Mouse (Mus musculus): Measurements from ENCODE around the gene Tspan1. TPM values are rescaled to one million over a fixed set of nuclear protein-coding genes. Genes with fewer than 3 reads are reported as not detected.
A peak's percentile ranks its signal among the peaks of the same experiment; 100 is the strongest.

Tspan1 gene
- polyA plus RNA-seq (2012; rRNA removed) = 30.5 and 34.8 TPM in 2 replicates

DNA sequence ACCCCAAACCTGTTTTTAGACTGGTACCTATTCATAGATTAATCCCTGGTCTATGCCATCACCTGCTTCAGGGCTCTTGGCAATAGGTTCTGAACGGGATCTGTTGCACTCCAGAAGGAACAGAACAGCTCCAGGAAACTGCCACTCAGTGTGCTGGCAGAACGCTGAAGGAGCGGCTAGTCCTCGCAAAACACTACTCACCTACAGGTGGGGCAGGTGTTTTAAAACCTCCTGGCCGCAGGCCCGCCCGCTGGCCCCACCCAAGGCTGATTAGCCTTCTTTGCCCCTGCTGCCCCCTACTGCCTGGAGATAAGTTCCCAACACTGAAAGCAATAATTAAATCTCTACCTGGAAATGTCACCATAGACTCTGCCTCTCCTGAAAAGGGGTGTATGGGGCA is at the start of gene Tspan1:
Tspan1 (minus strand) TSS at position 198 of the 400 bp plus-strand sequence.
- TF ChIP-seq CTCF (IDR thresholded peaks at IDR 0.05; ENCODE audit: extremely low read depth, insufficient read length, insufficient replicate concordance, low read depth, low read length) (peak; percentile 53; the same call in 1 of the 2 replicates), POLR2A (IDR thresholded peaks at IDR 0.05; ENCODE audit: low read depth, low read length) (peak; percentile 35; the same call in 1 of the 2 replicates)
- H3K36me3 ChIP-seq (ENCODE audit: control insufficient read depth, insufficient read depth, low read length) = no peaks in the 10 kb centered on the region
- H3K27me3 ChIP-seq (ENCODE audit: control insufficient read depth, insufficient read depth, low read length) = no peaks in the 10 kb centered on the region
- H3K4me3 ChIP-seq (ENCODE audit: low read depth, low read length) = no peak within 1 kb of the TSS
- WGBS = 13% methylated on average over 7 of the region's 7 CpGs
- H3K27ac ChIP-seq (ENCODE audit: insufficient read depth, low read depth, low read length) = peak within 1 kb of the TSS; percentile 91
- peaks cover 24% of the 10 kb centered on the region; the same call in 1 of the 2 replicates for H3K4me1 ChIP-seq (ENCODE audit: control insufficient read depth, insufficient read depth, insufficient read length, low read length)

DNA sequence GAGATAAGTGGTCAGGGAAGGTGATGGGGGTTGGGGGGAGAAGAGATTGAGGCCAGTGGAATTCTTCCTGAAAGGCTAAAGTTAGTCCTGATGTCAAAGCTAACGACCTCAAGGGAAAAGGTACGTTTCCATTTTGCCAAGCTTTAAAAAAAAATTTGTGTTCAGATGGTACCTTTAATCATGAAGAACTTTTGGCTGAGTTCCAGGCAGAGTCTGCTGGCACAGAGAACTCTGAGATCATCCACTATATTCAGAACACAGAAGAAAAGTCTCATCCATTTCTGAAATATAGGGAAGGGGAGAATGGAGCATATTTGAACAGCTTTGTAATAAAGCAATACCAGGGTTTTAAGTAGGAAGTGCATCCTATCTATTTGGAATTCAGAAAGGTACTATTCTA is 49.6 kb upstream of the Tspan1 start:
- Histone ChIP-seq H3K36me3 (ENCODE audit: control insufficient read depth, insufficient read depth, low read length) (no peaks in the 10 kb centered on the region), H3K27ac (ENCODE audit: insufficient read depth, low read depth, low read length) (no peak overlapping the region), H3K4me1 (ENCODE audit: control insufficient read depth, insufficient read depth, insufficient read length, low read length) (no peaks in the 10 kb centered on the region), H3K4me3 (ENCODE audit: low read depth, low read length) (no peak overlapping the region), H3K27me3 (ENCODE audit: control insufficient read depth, insufficient read depth, low read length) (no peaks in the 10 kb centered on the region)
- 41% methylated on average over 2 of the region's 2 CpGs for WGBS
- TF ChIP-seq POLR2A (IDR thresholded peaks at IDR 0.05; ENCODE audit: low read depth, low read length) (no peak), CTCF (IDR thresholded peaks at IDR 0.05; ENCODE audit: extremely low read depth, insufficient read length, insufficient replicate concordance, low read depth, low read length) (no peak)

DNA sequence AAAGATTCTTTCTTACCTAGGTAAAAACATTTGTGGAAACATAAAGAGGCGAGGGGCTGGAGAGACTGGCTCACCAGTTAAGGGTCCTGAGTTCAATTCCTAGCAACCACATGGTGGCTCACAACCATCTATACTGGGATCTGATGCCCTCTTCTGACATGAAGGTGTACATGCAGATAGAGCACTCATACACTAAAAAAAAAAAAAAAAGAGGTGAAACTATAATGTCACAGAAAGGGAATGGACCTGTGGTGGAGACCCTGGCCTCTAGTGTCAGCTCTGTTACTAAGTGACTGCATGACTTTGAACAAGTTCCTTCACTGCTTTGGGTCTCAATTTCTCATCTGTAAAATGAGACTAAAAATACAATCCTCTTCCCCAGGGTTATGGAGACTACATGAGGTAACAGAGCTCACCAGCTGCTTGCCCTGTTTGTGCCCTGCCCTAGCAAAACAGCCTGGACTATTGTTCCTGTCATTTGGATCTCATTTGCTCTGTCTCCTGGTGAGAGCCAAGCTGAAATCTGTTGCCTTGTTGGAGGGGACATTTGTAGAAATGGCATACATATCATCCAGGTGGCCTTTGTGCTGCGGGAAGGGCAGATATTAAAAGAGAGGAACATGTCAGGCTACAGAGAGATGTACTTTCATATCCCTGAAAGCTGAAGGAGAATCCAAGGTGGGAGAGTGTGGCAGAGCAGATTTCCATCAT is 48.6 kb upstream of the Tspan1 start:
- Histone ChIP-seq H3K27me3 (ENCODE audit: control insufficient read depth, insufficient read depth, low read length) (no peaks in the 10 kb centered on the region), H3K4me1 (ENCODE audit: control insufficient read depth, insufficient read depth, insufficient read length, low read length) (no peaks in the 10 kb centered on the region), H3K36me3 (ENCODE audit: control insufficient read depth, insufficient read depth, low read length) (no peaks in the 10 kb centered on the region), H3K4me3 (ENCODE audit: low read depth, low read length) (no peak overlapping the region), H3K27ac (ENCODE audit: insufficient read depth, low read depth, low read length) (no peak overlapping the region)
- TF ChIP-seq CTCF (IDR thresholded peaks at IDR 0.05; ENCODE audit: extremely low read depth, insufficient read length, insufficient replicate concordance, low read depth, low read length) (no peak), POLR2A (IDR thresholded peaks at IDR 0.05; ENCODE audit: low read depth, low read length) (no peak)
- WGBS = 94% methylated on average over 2 of the region's 2 CpGs

DNA sequence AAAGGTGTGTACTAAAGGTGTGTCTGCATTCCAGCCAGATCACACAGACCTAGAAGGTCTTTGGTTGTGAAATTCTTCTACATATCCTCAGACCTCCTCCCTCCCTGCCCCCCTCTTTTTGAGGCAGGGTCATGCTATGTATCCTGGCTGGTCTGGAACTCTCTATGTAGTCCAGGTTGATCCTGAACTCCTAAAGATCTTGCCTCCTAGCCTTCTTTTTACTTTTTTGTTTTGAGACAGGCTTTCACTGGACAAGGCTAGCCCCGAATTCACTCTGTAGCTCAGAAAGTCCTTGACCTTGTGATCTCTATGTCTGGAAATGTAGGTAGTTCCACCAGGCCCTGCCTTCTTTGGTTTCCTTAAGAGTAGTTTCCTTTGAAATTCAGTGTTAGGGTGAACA is 41.5 kb upstream of the Tspan1 start:
- Histone ChIP-seq H3K27me3 (ENCODE audit: control insufficient read depth, insufficient read depth, low read length) (no peaks in the 10 kb centered on the region), H3K36me3 (ENCODE audit: control insufficient read depth, insufficient read depth, low read length) (no peaks in the 10 kb centered on the region), H3K27ac (ENCODE audit: insufficient read depth, low read depth, low read length) (peak overlapping the region; percentile 28; the same call in 1 of the 2 replicates), H3K4me1 (ENCODE audit: control insufficient read depth, insufficient read depth, insufficient read length, low read length) (peaks cover 8% of the 10 kb centered on the region; the same call in 1 of the 2 replicates), H3K4me3 (ENCODE audit: low read depth, low read length) (no peak overlapping the region)
- 73% methylated on average over 1 of the region's 1 CpGs for WGBS
- no peak for TF ChIP-seq CTCF (IDR thresholded peaks at IDR 0.05; ENCODE audit: extremely low read depth, insufficient read length, insufficient replicate concordance, low read depth, low read length)
- TF ChIP-seq POLR2A (IDR thresholded peaks at IDR 0.05; ENCODE audit: low read depth, low read length) = no peak

DNA sequence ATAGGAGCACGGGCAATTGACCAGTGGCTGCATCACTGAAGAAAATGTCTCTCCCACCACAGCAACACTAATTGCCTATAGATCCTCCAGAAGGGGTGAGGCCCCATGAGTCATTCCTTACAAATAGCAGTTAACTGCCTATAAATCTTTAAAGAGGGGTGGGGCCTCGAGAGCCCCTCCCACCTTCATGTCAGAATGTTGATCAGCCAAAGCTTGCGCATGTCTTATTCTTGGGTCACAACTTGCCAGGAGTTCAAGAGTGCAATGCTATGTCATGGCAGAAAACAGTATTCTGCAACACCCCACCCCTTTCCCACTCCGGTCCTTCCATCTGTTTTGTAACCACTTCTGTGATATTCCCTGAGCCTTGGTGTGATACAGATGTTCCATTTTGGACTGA is 39.1 kb upstream of the Tspan1 start:
- peaks cover 8% of the 10 kb centered on the region; the same call in 1 of the 2 replicates for H3K4me1 ChIP-seq (ENCODE audit: control insufficient read depth, insufficient read depth, insufficient read length, low read length)
- TF ChIP-seq CTCF (IDR thresholded peaks at IDR 0.05; ENCODE audit: extremely low read depth, insufficient read length, insufficient replicate concordance, low read depth, low read length) = no peak
- TF ChIP-seq POLR2A (IDR thresholded peaks at IDR 0.05; ENCODE audit: low read depth, low read length) = no peak
- no peak overlapping the region for H3K4me3 ChIP-seq (ENCODE audit: low read depth, low read length)
- H3K36me3 ChIP-seq (ENCODE audit: control insufficient read depth, insufficient read depth, low read length) = no peaks in the 10 kb centered on the region
- no peaks in the 10 kb centered on the region for H3K27me3 ChIP-seq (ENCODE audit: control insufficient read depth, insufficient read depth, low read length)
- no peak overlapping the region for H3K27ac ChIP-seq (ENCODE audit: insufficient read depth, low read depth, low read length)
- WGBS = 42% methylated on average over 4 of the region's 4 CpGs

DNA sequence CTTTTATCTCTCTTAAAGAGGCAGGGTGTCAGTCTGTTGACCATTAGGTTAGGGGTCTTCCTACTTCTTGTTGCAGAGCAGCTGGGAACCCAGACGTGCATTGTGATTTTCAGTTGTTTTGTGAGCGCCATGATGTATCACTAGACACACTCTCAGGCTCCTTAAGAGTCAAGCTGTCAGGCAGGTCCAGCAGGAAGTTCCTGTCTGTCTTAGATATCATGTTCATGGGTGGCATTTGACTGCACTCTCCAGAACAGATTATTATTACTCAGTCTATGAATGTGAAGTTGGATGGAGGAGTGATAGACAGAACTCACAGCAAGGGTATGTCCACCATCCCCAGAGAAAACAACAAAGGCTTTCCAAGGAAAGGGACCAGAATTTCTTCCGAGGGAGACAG is 37.0 kb upstream of the Tspan1 start:
- TF ChIP-seq POLR2A (IDR thresholded peaks at IDR 0.05; ENCODE audit: low read depth, low read length) (no peak), CTCF (IDR thresholded peaks at IDR 0.05; ENCODE audit: extremely low read depth, insufficient read length, insufficient replicate concordance, low read depth, low read length) (no peak)
- no peaks in the 10 kb centered on the region for H3K36me3 ChIP-seq (ENCODE audit: control insufficient read depth, insufficient read depth, low read length)
- no peak overlapping the region for H3K4me3 ChIP-seq (ENCODE audit: low read depth, low read length)
- H3K27ac ChIP-seq (ENCODE audit: insufficient read depth, low read depth, low read length) = no peak overlapping the region
- peaks cover 8% of the 10 kb centered on the region; the same call in 1 of the 2 replicates for H3K4me1 ChIP-seq (ENCODE audit: control insufficient read depth, insufficient read depth, insufficient read length, low read length)
- H3K27me3 ChIP-seq (ENCODE audit: control insufficient read depth, insufficient read depth, low read length) = no peaks in the 10 kb centered on the region
- 70% methylated on average over 3 of the region's 3 CpGs for WGBS

DNA sequence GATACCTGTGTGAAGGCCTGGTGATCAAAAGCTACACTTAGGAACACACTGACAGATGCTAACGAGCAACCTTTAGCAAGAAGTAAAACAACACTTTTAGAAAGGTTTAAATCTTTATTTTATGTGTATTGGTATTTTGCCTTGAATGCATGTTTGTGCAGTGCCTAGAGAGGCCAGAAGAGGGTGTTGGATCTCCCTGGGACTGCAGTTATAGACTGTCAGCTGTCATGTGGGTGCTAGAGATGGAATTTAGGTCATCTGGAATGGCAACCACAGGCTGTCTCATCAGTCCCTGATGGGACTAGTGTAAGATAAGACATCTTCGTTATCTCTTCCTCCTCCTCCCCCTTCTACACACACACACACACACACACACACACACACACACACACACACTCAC is 31.0 kb upstream of the Tspan1 start:
- H3K27ac ChIP-seq (ENCODE audit: insufficient read depth, low read depth, low read length) = no peak overlapping the region
- 74% methylated on average over 2 of the region's 2 CpGs for WGBS
- H3K36me3 ChIP-seq (ENCODE audit: control insufficient read depth, insufficient read depth, low read length) = no peaks in the 10 kb centered on the region
- H3K4me3 ChIP-seq (ENCODE audit: low read depth, low read length) = no peak overlapping the region
- H3K4me1 ChIP-seq (ENCODE audit: control insufficient read depth, insufficient read depth, insufficient read length, low read length) = no peaks in the 10 kb centered on the region
- TF ChIP-seq CTCF (IDR thresholded peaks at IDR 0.05; ENCODE audit: extremely low read depth, insufficient read length, insufficient replicate concordance, low read depth, low read length) (no peak), POLR2A (IDR thresholded peaks at IDR 0.05; ENCODE audit: low read depth, low read length) (no peak)
- no peaks in the 10 kb centered on the region for H3K27me3 ChIP-seq (ENCODE audit: control insufficient read depth, insufficient read depth, low read length)

All from small intestine, adult 2 months (tissue).